Comparison of ENCODE assay signal across 8 mouse cellular contexts in the genomic region with DNA sequence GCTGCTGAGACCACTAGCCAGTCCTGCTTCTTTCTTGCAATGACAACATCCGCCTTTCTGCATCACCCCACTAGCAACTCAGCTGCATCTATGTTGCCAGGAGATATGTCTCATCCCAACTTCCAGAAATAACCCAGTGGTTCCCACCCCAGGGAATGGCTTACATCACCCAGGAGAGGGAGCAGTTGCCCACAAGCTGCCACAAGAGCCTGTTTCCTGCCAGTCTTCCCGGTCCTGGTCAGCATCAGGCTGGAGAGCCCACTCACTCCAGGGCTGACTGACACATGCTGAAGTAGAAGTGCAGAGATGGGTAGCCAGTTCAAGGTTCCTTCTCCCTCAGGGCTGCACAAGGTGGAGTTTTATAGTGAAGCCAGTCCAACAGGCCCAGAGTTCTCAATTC. TPM values are rescaled to one million over a fixed set of nuclear protein-coding genes. Genes with fewer than 3 reads are reported as not detected.
A peak's percentile ranks its signal among the peaks of the same experiment; 100 is the strongest.
DNase-seq lines count a peak whose midpoint lies in the region; ATAC-seq lines count a peak whose summit lies in the region.

No protein-coding gene starts in this region.

- H3K36me3 ChIP-seq in embryonic facial prominence, embryonic 12.5 days = peaks cover 36% of the 10 kb centered on the region
- peaks cover 44% of the 10 kb centered on the region for H3K36me3 ChIP-seq in heart, embryonic 12.5 days

- peaks cover 24% of the 10 kb centered on the region for H3K4me1 ChIP-seq in embryonic facial prominence, embryonic 12.5 days
- peaks cover 49% of the 10 kb centered on the region for H3K4me1 ChIP-seq in heart, embryonic 12.5 days (replicated peaks)

- peak overlapping the region; percentile 17; the same call in 1 of the 2 replicates for H3K27ac ChIP-seq in embryonic facial prominence, embryonic 12.5 days
- peak overlapping the region; percentile 61 for H3K27ac ChIP-seq in heart, embryonic 12.5 days (ENCODE audit: poor library complexity, severe bottlenecking)

- 33% methylated on average over 2 of the region's 2 CpGs for WGBS in embryonic facial prominence, embryonic 12.5 days
- 20% methylated on average over 2 of the region's 2 CpGs for WGBS in heart, embryonic 12.5 days

- no peak overlapping the region for H3K4me2 ChIP-seq in embryonic facial prominence, embryonic 12.5 days (replicated peaks)
- H3K4me2 ChIP-seq in heart, embryonic 12.5 days = no peak overlapping the region

- H3K9ac ChIP-seq in embryonic facial prominence, embryonic 12.5 days = no peak overlapping the region
- no peak overlapping the region for H3K9ac ChIP-seq in heart, embryonic 12.5 days

- no peak overlapping the region for H3K4me3 ChIP-seq in embryonic facial prominence, embryonic 12.5 days
- no peak overlapping the region for H3K4me3 ChIP-seq in heart, embryonic 12.5 days

- peak; percentile 79 for DNase-seq in adrenal gland, adult 2 months
- DNase-seq in adrenal gland, adult 8-10 months = no peak
- peak; percentile 90 for DNase-seq in 3T3-L1 (ENCODE audit: low read depth, low spot score)
- peak; percentile 72 to 77 for DNase-seq in layer of hippocampus, postnatal 10 days (ENCODE audit: low spot score in 2 of 2)
- DNase-seq in mesoderm, embryonic 11.5 days (ENCODE audit: low read depth, low spot score) = peak; percentile 44
- no peak for DNase-seq in spleen, postnatal 36 days (ENCODE audit: low spot score in 2 of 2)

- no peaks in the 10 kb centered on the region for H3K9me3 ChIP-seq in embryonic facial prominence, embryonic 12.5 days
- H3K9me3 ChIP-seq in heart, embryonic 12.5 days (replicated peaks) = no peaks in the 10 kb centered on the region

- no peaks in the 10 kb centered on the region for H3K27me3 ChIP-seq in embryonic facial prominence, embryonic 12.5 days
- no peaks in the 10 kb centered on the region for H3K27me3 ChIP-seq in heart, embryonic 12.5 days (replicated peaks)

- ATAC-seq in embryonic facial prominence, embryonic 12.5 days (ENCODE audit: insufficient number of reproducible peaks, insufficient read depth, low FRiP score, low TSS enrichment) = no peak
- ATAC-seq in heart, embryonic 12.5 days (ENCODE audit: insufficient number of reproducible peaks, low FRiP score) = no peak

RNA-seq across cellular contexts. Expression of gene Gsk3a, which starts 3.4 kb away (rescaled TPM):
- 100 to 1,000 TPM in 1 of 2 experiments, 10 to 100 TPM in 1; 98.9 to 107 TPM for total RNA-seq in adrenal gland, adult 2 months (2021)
- 121 and 150 TPM in 2 replicates for polyA plus RNA-seq in adrenal gland, adult 2 months (2012; rRNA removed)
- total RNA-seq in adrenal gland, adult 8-10 months (2022) = 100 to 1,000 TPM in 3 of 4 experiments, 10 to 100 TPM in 1; 99.2 to 107 (median 104) TPM
- polyA plus RNA-seq in embryonic facial prominence, embryonic 12.5 days (2016; fragmentation: Nextera tagmentation; extraction: Ambion mirVana) = 15.9 and 17.4 TPM in 2 replicates
- 12.1 and 12.7 TPM in 2 replicates for polyA plus RNA-seq in heart, embryonic 12.5 days (2016; fragmentation: Nextera tagmentation; extraction: Ambion mirVana)
- total RNA-seq in layer of hippocampus, postnatal 10 days (2021) = 100 to 1,000 TPM; 162 to 187 TPM

RNA-seq across cellular contexts. Expression of gene Erf, which starts 9.5 kb away (rescaled TPM):
- total RNA-seq in adrenal gland, adult 2 months (2021) = 10 to 100 TPM; 16.5 to 26.6 TPM
- 50.4 and 52.8 TPM in 2 replicates for polyA plus RNA-seq in adrenal gland, adult 2 months (2012; rRNA removed)
- total RNA-seq in adrenal gland, adult 8-10 months (2022) = 10 to 100 TPM; 23.6 to 29.4 (median 27.2) TPM
- polyA plus RNA-seq in embryonic facial prominence, embryonic 12.5 days (2016; fragmentation: Nextera tagmentation; extraction: Ambion mirVana) = 20.0 and 20.8 TPM in 2 replicates
- polyA plus RNA-seq in heart, embryonic 12.5 days (2016; fragmentation: Nextera tagmentation; extraction: Ambion mirVana) = 17.6 and 20.4 TPM in 2 replicates
- total RNA-seq in layer of hippocampus, postnatal 10 days (2021) = 10 to 100 TPM; 38.1 to 39.5 TPM

RNA-seq across cellular contexts. Expression of gene Zfp526, which starts 19.8 kb away (rescaled TPM):
- 10 to 100 TPM in 1 of 2 experiments, 1 to 10 TPM in 1; 9.9 to 10.4 TPM for total RNA-seq in adrenal gland, adult 2 months (2021)
- 16.3 and 19.9 TPM in 2 replicates for polyA plus RNA-seq in adrenal gland, adult 2 months (2012; rRNA removed)
- 10 to 100 TPM; 11.7 to 16.1 (median 14.2) TPM for total RNA-seq in adrenal gland, adult 8-10 months (2022)
- polyA plus RNA-seq in embryonic facial prominence, embryonic 12.5 days (2016; fragmentation: Nextera tagmentation; extraction: Ambion mirVana) = 2.9 and 3.0 TPM in 2 replicates
- 2.3 and 2.5 TPM in 2 replicates for polyA plus RNA-seq in heart, embryonic 12.5 days (2016; fragmentation: Nextera tagmentation; extraction: Ambion mirVana)
- 1 to 10 TPM; 7.2 to 8.4 TPM for total RNA-seq in layer of hippocampus, postnatal 10 days (2021)

RNA-seq across cellular contexts. Expression of gene Dedd2, which starts 20.6 kb away (rescaled TPM):
- total RNA-seq in adrenal gland, adult 2 months (2021) = 10 to 100 TPM; 15.6 to 17.9 TPM
- 36.3 and 39.5 TPM in 2 replicates for polyA plus RNA-seq in adrenal gland, adult 2 months (2012; rRNA removed)
- 10 to 100 TPM; 15.6 to 22.2 (median 19.1) TPM for total RNA-seq in adrenal gland, adult 8-10 months (2022)
- 13.7 and 14.9 TPM in 2 replicates for polyA plus RNA-seq in embryonic facial prominence, embryonic 12.5 days (2016; fragmentation: Nextera tagmentation; extraction: Ambion mirVana)
- polyA plus RNA-seq in heart, embryonic 12.5 days (2016; fragmentation: Nextera tagmentation; extraction: Ambion mirVana) = 8.2 and 9.5 TPM in 2 replicates
- 10 to 100 TPM; 22.2 to 26.3 TPM for total RNA-seq in layer of hippocampus, postnatal 10 days (2021)

RNA-seq across cellular contexts. Expression of gene Cic, which starts 26.4 kb away (rescaled TPM):
- total RNA-seq in adrenal gland, adult 2 months (2021) = 100 to 1,000 TPM; 102 to 108 TPM
- polyA plus RNA-seq in adrenal gland, adult 2 months (2012; rRNA removed) = 111 and 123 TPM in 2 replicates
- 100 to 1,000 TPM; 118 to 195 (median 151) TPM for total RNA-seq in adrenal gland, adult 8-10 months (2022)
- 45.7 and 47.0 TPM in 2 replicates for polyA plus RNA-seq in embryonic facial prominence, embryonic 12.5 days (2016; fragmentation: Nextera tagmentation; extraction: Ambion mirVana)
- polyA plus RNA-seq in heart, embryonic 12.5 days (2016; fragmentation: Nextera tagmentation; extraction: Ambion mirVana) = 28.8 and 30.5 TPM in 2 replicates
- total RNA-seq in layer of hippocampus, postnatal 10 days (2021) = 100 to 1,000 TPM; 234 to 267 TPM

Comparison
In these comparisons a context has a peak if more than half of its experiments do, and no peak if none do; other contexts are left out.
1. DNase-seq: peak in adrenal gland, adult 2 months (single experiment), 3T3-L1 (single experiment), layer of hippocampus, postnatal 10 days (2 of 2) and mesoderm, embryonic 11.5 days (single experiment); none in adrenal gland, adult 8-10 months (single experiment) and spleen, postnatal 36 days (0 of 2).